Mouse (Mus musculus) ES-Bruce4 (cell line): ENCODE results near the gene Ndp.

Experiments used
- CTCF ChIP-seq: IDR thresholded peaks from one replicate; pipeline ENCODE4 v1.8.1; 2011; ENCODE audit warnings: low read depth, low read length
- EP300 ChIP-seq: IDR thresholded peaks from 2 replicates; pipeline ENCODE4 v1.6.1; 2011; ENCODE audit warnings: low read depth, low read length; ENCODE audit not compliant: insufficient read depth

- TF ChIP-seq CTCF: no peak
- TF ChIP-seq EP300: no peak
Measured at GRCm38 (mm10) chrX:16913118-16913517, 1.5 kb upstream of the Ndp start.
